Mouse (Mus musculus) cerebellum, postnatal 10 days (tissue): ENCODE results near the gene Epb41.
A peak's percentile ranks its signal among the peaks of the same experiment; 100 is the strongest.

ENCODE experiments used
- DNase-seq, 2 experiments: peaks; one replicate each; pipeline ENCODE4 v3.0.0; 2021; ENCODE audit warnings: mixed read lengths in 2 of 2

Gene Epb41

GRCm38 (mm10) chr4:131998641-131999040, 76.5 kb downstream of the Epb41 start:
- DNase-seq: no peak

- DNase-seq: peak in 1 of 2 experiments; percentile 13
These were observed 77.6 kb downstream of the Epb41 start for GRCm38 (mm10) chr4:131997476-131997875.

GRCm38 (mm10) chr4:131996985-131997384, 78.1 kb downstream of the Epb41 start:
- peak; percentile 24 to 42 for DNase-seq

GRCm38 (mm10) chr4:131993792-131994191, 81.3 kb downstream of the Epb41 start:
- DNase-seq: peak; percentile 70 to 74

- peak in 1 of 2 experiments; percentile 25 for DNase-seq
These were observed 92.1 kb downstream of the Epb41 start for GRCm38 (mm10) chr4:131982881-131983538.

- DNase-seq: peak; percentile 18 to 26
These were observed 93.4 kb downstream of the Epb41 start for GRCm38 (mm10) chr4:131981755-131982154.

- peak; percentile 86 to 88 for DNase-seq
These were observed 97.9 kb downstream of the Epb41 start for GRCm38 (mm10) chr4:131977201-131977600.

- no peak for DNase-seq
These were observed 104.8 kb downstream of the Epb41 start for GRCm38 (mm10) chr4:131970244-131970853.

GRCm38 (mm10) chr4:131968873-131969272, 106.2 kb downstream of the Epb41 start:
- DNase-seq: peak in 1 of 2 experiments; percentile 8

- no peak for DNase-seq
These were observed 118.0 kb downstream of the Epb41 start for GRCm38 (mm10) chr4:131957161-131957560.

- DNase-seq: no peak
These were observed 124.5 kb downstream of the Epb41 start for GRCm38 (mm10) chr4:131950657-131951056.

- no peak for DNase-seq
These were observed 125.2 kb downstream of the Epb41 start for GRCm38 (mm10) chr4:131949903-131950302.

- no peak for DNase-seq
These were observed 127.3 kb downstream of the Epb41 start for GRCm38 (mm10) chr4:131947848-131948247.

- no peak for DNase-seq
These were observed 134.3 kb downstream of the Epb41 start for GRCm38 (mm10) chr4:131940846-131941245.

- DNase-seq: no peak
These were observed 135.7 kb downstream of the Epb41 start for GRCm38 (mm10) chr4:131939459-131939858.

- DNase-seq: no peak
These were observed 146.0 kb downstream of the Epb41 start for GRCm38 (mm10) chr4:131929146-131929545.

GRCm38 (mm10) chr4:131924096-131924810, 150.9 kb downstream of the Epb41 start:
- DNase-seq: peak; percentile 60 to 61

GRCm38 (mm10) chr4:131922404-131922803, 152.7 kb downstream of the Epb41 start:
- DNase-seq: no peak

- peak in 1 of 2 experiments; percentile 29 for DNase-seq
These were observed 153.4 kb downstream of the Epb41 start, which contains the start of gene Tmem200b for GRCm38 (mm10) chr4:131921461-131922346. TSS of gene Tmem200b (plus strand) at chr4:131921771.

GRCm38 (mm10) chr4:131920595-131921351, 154.3 kb downstream of the Epb41 start:
- peak; percentile 62 to 64 for DNase-seq

GRCm38 (mm10) chr4:131920141-131920594, 155.0 kb downstream of the Epb41 start:
- DNase-seq: peak in 1 of 2 experiments; percentile 53
